Mouse (Mus musculus) liver, embryonic 11.5 days (tissue): ENCODE data around the gene Ccdc162. TPM values are rescaled to one million over a fixed set of nuclear protein-coding genes. Genes with fewer than 3 reads are reported as not detected.

Experiments used
- ATAC-seq: fragments of 200-750 bp; cut with Nextera tagmentation; replicated peaks from 2 replicates; pipeline ENCODE4 v1.8.0; 2017; ENCODE audit warnings: moderate number of reproducible peaks, mild to moderate bottlenecking, moderate TSS enrichment, moderate library complexity; ENCODE audit not compliant: low FRiP score
- DNase-seq: peaks from one replicate; pipeline ENCODE4 v3.0.0-alpha.2; 2017; ENCODE audit warnings: low spot score
- H3K27ac ChIP-seq: fragments of 300-500 bp; sonication (generic); 2 replicates; pipeline ENCODE4 v1.5.1; 2014; ENCODE audit warnings: mild to moderate bottlenecking, low read depth, low read length, control low read depth
- H3K27me3 ChIP-seq: fragments of 300-500 bp; sonication (generic); replicated peaks from 2 replicates; pipeline ENCODE4 v1.6.1; 2014; ENCODE audit warnings: low read length, mixed read lengths; ENCODE audit not compliant: control insufficient read depth, insufficient read depth
- H3K36me3 ChIP-seq: fragments of 300-500 bp; sonication (generic); 2 replicates; pipeline ENCODE4 v1.6.1; 2014; ENCODE audit warnings: mild to moderate bottlenecking, low read length, moderate library complexity, mixed read lengths; ENCODE audit not compliant: control insufficient read depth, insufficient read depth
- H3K4me1 ChIP-seq: fragments of 300-500 bp; sonication (generic); replicated peaks from 2 replicates; pipeline ENCODE4 v1.6.1; 2014; ENCODE audit warnings: low read length, mixed read lengths; ENCODE audit not compliant: control insufficient read depth, insufficient read depth
- H3K4me2 ChIP-seq: fragments of 300-500 bp; sonication (generic); 2 replicates; pipeline ENCODE4 v1.6.1; 2014; ENCODE audit warnings: mild to moderate bottlenecking, control low read depth, moderate library complexity
- H3K4me3 ChIP-seq: fragments of 300-500 bp; sonication (generic); 2 replicates; pipeline ENCODE4 v1.5.1; 2014; ENCODE audit warnings: low read depth, low read length, control low read depth
- H3K9ac ChIP-seq: fragments of 300-500 bp; sonication (generic); 2 replicates; pipeline ENCODE4 v1.6.1; 2014; ENCODE audit warnings: low read depth, low read length, control low read depth
- H3K9me3 ChIP-seq: fragments of 300-500 bp; sonication (generic); 2 replicates; pipeline ENCODE4 v1.6.1; 2016; ENCODE audit warnings: low read length, inconsistent platforms, mixed read lengths; ENCODE audit not compliant: control insufficient read depth
- WGBS: fragments of 180-500 bp; shearing (Covaris S2); extraction: QIAGEN DNeasy Blood & Tissue Kit; methylation state at CpG from one replicate; pipeline ENCODE4 v1.1.7; 2014; 5-methylcytosine and 5-hydroxymethylcytosine counted together
- polyA plus RNA-seq: library from polyadenylated mRNA; unstranded; fragments of >200 nt; fragmentation: Nextera tagmentation; extraction: Ambion mirVana; gene quantifications from 2 replicates; pipeline ENCODE4 v1.2.1, GENCODE M21; 2014

The Ccdc162 gene
- polyA plus RNA-seq, 1 experiment from 2014 or later, result 0.43 TPM

GRCm38 (mm10) chr10:41572274-41572673 lies 144.2 kb downstream of the Ccdc162 start:
- Histone ChIP-seq H3K27me3 (no peaks in the 10 kb centered on the region), H3K36me3 (no peaks in the 10 kb centered on the region), H3K4me1 (no peaks in the 10 kb centered on the region), H3K9me3 (no peaks in the 10 kb centered on the region), H3K4me3 (no peak overlapping the region), H3K4me2 (no peak overlapping the region), H3K27ac (no peak overlapping the region), H3K9ac (no peak overlapping the region)
- no peak for DNase-seq
- WGBS, result 80% methylated on average over 4 of the region's 4 CpGs
- no peak for ATAC-seq

- Histone ChIP-seq H3K4me1 (no peaks in the 10 kb centered on the region), H3K4me2 (no peak overlapping the region), H3K36me3 (no peaks in the 10 kb centered on the region), H3K27me3 (no peaks in the 10 kb centered on the region), H3K4me3 (no peak overlapping the region), H3K9ac (no peak overlapping the region), H3K9me3 (no peaks in the 10 kb centered on the region), H3K27ac (no peak overlapping the region)
- no peak for DNase-seq
- 47% methylated on average over 4 of the region's 4 CpGs for WGBS
- no peak for ATAC-seq
Measured at GRCm38 (mm10) chr10:41571065-41571464, 145.4 kb downstream of the Ccdc162 start.

- no peak overlapping the region for H3K9ac ChIP-seq
- no peaks in the 10 kb centered on the region for H3K4me1 ChIP-seq
- no peak overlapping the region for H3K4me2 ChIP-seq
- H3K36me3 ChIP-seq, result no peaks in the 10 kb centered on the region
- H3K4me3 ChIP-seq, result no peak overlapping the region
- no peaks in the 10 kb centered on the region for H3K27me3 ChIP-seq
- H3K27ac ChIP-seq, result no peak overlapping the region
- no peak for DNase-seq
- 46% methylated on average over 3 of the region's 3 CpGs for WGBS
- no peak for ATAC-seq
- no peaks in the 10 kb centered on the region for H3K9me3 ChIP-seq
Measured at GRCm38 (mm10) chr10:41568306-41568705, 148.1 kb downstream of the Ccdc162 start.

- Histone ChIP-seq H3K9me3 (0 out of 2 replicates have a peak, but pooled peaks cover 2% of the 10 kb centered on the region), H3K36me3 (no peaks in the 10 kb centered on the region), H3K4me1 (no peaks in the 10 kb centered on the region), H3K4me2 (no peak overlapping the region), H3K9ac (no peak overlapping the region), H3K27me3 (no peaks in the 10 kb centered on the region), H3K27ac (no peak overlapping the region), H3K4me3 (no peak overlapping the region)
- ATAC-seq (no peak), DNase-seq (no peak)
- 31% methylated on average over 5 of the region's 5 CpGs for WGBS
Measured at GRCm38 (mm10) chr10:41565141-41565540, 151.3 kb downstream of the Ccdc162 start.

GRCm38 (mm10) chr10:41561701-41562395 lies 154.6 kb downstream of the Ccdc162 start:
- Histone ChIP-seq H3K9me3 (peaks cover 5% of the 10 kb centered on the region; the same call in 1 of the 2 replicates), H3K27ac (no peak overlapping the region), H3K27me3 (no peaks in the 10 kb centered on the region), H3K9ac (no peak overlapping the region), H3K4me2 (no peak overlapping the region), H3K4me1 (no peaks in the 10 kb centered on the region), H3K4me3 (no peak overlapping the region), H3K36me3 (no peaks in the 10 kb centered on the region)
- no peak for ATAC-seq
- WGBS, result 82% methylated on average over 10 of the region's 10 CpGs
- DNase-seq, result no peak

GRCm38 (mm10) chr10:41558401-41558800 lies 158.0 kb downstream of the Ccdc162 start:
- ATAC-seq (no peak), DNase-seq (no peak)
- no peaks in the 10 kb centered on the region for H3K4me1 ChIP-seq
- peaks cover 5% of the 10 kb centered on the region; the same call in 1 of the 2 replicates for H3K9me3 ChIP-seq
- 95% methylated on average over 1 of the region's 1 CpGs for WGBS
- no peak overlapping the region for H3K9ac ChIP-seq
- no peaks in the 10 kb centered on the region for H3K36me3 ChIP-seq
- no peak overlapping the region for H3K4me2 ChIP-seq
- no peak overlapping the region for H3K27ac ChIP-seq
- no peak overlapping the region for H3K4me3 ChIP-seq
- H3K27me3 ChIP-seq, result no peaks in the 10 kb centered on the region

GRCm38 (mm10) chr10:41555081-41555480 lies 161.4 kb downstream of the Ccdc162 start:
- DNase-seq (no peak), ATAC-seq (no peak)
- 73% methylated on average over 3 of the region's 3 CpGs for WGBS

GRCm38 (mm10) chr10:41553711-41554110 lies 162.7 kb downstream of the Ccdc162 start:
- no peaks in the 10 kb centered on the region for H3K36me3 ChIP-seq
- peaks cover 4% of the 10 kb centered on the region for H3K9me3 ChIP-seq
- H3K9ac ChIP-seq, result no peak overlapping the region
- ATAC-seq (no peak), DNase-seq (no peak)
- no peaks in the 10 kb centered on the region for H3K4me1 ChIP-seq
- H3K27me3 ChIP-seq, result no peaks in the 10 kb centered on the region
- no peak overlapping the region for H3K4me2 ChIP-seq
- no peak overlapping the region for H3K4me3 ChIP-seq
- no peak overlapping the region for H3K27ac ChIP-seq
- 74% methylated on average over 4 of the region's 4 CpGs for WGBS

More at GRCm38 (mm10) chr10:41555081-41555480, 161.4 kb downstream of the Ccdc162 start:
- Histone ChIP-seq H3K27ac (no peak overlapping the region), H3K27me3 (no peaks in the 10 kb centered on the region), H3K9me3 (peaks cover 2% of the 10 kb centered on the region; the same call in 1 of the 2 replicates), H3K4me3 (no peak overlapping the region), H3K9ac (no peak overlapping the region), H3K36me3 (no peaks in the 10 kb centered on the region), H3K4me2 (no peak overlapping the region), H3K4me1 (no peaks in the 10 kb centered on the region)
